Mouse (Mus musculus): Measurements from ENCODE around the gene C1qtnf4. TPM values are rescaled to one million over a fixed set of nuclear protein-coding genes. Genes with fewer than 3 reads are reported as not detected.
A peak's percentile ranks its signal among the peaks of the same experiment; 100 is the strongest.
"Not testable (repeated sequence)": the region's sequence is repeated elsewhere in the genome, so short reads cannot be mapped to it uniquely, and the experiment has no call there.

Gene C1qtnf4
- total RNA-seq, 2 experiments from 2014 or later = 5.4 to 5.6 TPM

DNA sequence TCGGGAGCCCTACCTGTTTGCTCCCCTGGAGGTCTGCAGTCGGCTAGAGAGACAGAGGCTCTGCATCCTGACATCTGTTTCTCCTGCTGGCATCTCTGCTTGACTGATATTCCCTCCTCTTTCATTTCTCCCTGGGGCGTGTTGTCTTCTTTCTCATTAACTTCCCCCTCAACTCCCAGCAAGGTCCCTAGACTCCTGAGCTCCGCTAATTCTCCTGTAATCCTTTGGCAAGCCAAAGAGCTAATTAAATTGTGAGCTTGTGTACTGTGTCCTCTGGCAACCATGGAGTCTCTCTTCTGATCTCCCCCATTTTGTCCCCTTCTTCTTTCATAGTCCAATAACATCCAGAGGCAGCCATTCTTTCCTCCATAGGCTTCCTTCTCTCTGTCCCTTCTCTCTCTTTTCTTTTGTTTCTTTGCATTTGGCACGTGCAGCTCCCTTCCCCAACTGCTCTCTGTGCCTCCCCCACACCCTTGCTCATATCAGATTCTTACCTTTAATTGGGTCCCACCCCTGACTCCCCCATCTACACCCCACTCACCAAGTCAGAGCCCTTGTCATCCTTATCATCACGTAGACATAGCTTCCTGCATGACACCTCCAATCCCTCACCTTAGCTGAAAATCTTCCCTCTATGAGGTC lies 5.4 kb upstream of the C1qtnf4 start:
- no peak for DNase-seq (ENCODE audit: low spot score in 2 of 2)

DNA sequence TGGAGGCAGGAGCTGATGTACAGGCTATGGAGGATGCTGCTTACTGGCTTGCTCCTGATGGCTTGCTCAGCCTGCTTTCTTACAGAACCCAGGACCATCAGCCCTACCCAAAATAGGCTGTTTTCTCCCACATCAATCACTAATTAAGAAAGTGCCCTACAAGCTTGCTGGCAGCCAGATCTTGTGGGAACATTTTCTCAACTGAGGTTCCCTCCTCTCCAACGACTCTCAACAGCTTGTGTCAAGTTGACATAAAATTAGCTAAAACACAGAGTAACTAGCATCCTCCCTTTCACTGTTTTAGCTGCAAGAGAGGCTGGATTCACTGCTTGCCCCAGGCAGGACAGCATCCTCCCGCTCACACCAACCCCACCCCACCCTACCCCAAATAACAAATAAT lies 3.8 kb upstream of the C1qtnf4 start:
- no peak for DNase-seq (ENCODE audit: low spot score in 2 of 2)

DNA sequence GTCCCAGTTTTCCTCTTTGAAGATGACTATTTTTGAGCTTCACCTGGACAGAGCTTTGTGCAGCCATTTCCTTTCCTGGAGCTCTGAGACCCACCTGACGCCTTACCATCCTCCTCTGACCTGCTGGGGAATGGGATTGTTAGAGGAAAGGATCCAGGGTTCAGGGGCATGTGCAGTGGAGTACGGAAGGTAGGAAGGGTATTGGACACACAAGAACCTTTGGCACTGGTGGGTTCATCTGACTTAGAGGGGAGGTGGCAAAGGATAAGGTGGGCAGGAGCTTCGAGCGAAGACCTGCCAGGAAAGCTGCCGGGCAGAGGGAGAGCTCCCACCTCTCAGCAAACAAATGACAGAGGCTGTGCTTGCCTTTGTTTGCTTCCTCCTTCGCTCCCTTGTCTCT lies 776 bp downstream of the C1qtnf4 start:
- DNase-seq (ENCODE audit: low spot score in 2 of 2) = no peak

DNA sequence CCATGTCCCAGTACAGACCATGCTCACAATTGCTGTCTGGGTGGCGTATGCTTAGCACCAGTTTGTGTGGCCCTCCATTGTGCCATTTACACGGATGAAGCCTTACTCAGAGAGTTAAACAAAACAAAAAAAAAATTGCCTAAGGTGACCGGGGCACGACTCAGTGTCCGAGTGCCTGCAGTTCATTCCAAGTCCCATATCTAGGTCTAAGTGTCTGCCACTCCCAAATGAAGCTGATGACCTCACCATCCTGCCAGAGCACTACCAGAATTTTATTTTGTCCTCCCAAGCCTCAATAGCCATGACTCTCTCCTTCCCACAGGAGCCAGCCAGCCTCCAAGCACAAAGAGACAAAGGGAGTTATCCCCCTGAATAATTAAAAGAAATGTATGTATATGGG lies 2.0 kb downstream of the C1qtnf4 start:
- no peak for DNase-seq (ENCODE audit: low spot score in 2 of 2)

DNA sequence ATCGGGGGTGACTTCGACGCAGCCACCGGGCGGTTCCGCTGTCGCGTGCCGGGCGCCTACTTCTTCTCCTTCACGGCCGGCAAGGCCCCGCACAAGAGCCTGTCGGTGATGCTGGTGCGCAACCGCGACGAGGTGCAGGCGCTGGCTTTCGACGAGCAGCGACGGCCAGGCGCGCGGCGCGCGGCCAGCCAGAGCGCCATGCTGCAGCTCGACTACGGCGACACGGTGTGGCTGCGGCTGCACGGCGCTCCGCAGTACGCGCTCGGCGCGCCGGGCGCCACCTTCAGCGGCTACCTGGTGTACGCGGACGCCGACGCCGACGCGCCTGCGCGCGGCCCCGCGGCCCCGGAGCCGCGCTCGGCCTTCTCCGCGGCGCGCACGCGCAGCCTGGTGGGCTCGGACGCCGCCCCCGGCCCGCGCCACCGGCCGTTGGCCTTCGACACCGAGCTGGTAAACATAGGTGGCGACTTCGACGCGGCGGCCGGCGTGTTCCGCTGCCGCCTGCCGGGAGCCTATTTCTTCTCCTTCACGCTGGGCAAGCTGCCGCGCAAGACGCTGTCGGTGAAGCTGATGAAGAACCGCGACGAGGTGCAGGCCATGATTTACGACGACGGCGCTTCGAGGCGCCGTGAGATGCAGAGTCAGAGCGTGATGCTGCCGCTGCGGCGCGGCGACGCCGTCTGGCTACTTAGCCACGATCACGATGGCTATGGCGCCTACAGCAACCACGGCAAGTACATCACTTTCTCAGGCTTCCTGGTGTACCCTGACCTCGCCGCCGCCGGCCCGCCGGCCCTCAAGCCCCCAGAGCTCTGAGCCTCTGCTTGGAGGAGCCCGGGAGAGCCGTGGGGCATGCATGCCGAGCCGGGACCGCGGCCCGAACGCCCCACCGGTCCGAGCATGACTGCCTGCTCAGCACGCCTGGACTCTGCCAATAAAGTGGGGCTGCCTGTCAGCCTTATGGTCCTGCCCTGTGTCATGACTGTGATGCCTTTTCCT lies 4.2 kb downstream of the C1qtnf4 start:
- peak; percentile 15 to 20 for DNase-seq (ENCODE audit: low spot score in 2 of 2)

DNA sequence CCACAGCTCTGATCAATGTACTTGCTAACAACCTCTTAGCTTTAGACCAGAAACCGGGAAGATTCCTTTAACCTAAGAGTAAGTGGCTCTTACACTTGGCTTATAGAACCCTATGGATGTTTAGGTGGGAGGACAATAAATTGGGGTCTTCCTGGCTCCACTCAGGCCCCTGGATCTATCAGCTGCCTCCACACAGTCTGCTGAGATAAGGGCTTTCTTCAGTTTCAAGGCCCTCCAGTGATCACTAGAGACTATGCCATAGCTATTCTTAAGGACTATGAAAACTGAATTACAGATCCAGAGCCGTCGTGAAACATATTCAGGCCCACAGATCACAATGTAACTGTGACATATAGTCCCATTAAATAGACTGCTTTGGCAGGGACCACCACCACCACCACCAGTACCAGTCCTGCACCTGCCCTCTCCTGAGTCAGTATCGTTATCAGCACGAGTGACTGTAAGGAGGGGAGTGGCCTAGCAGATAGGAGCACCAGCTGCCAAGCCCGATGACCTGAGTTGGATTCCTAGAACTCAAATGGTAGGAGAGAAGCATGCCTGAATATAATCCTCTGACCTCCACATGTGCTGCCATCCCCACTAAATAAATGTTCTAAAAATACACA lies 8.1 kb downstream of the C1qtnf4 start:
- no peak for DNase-seq (ENCODE audit: low spot score in 2 of 2)

DNA sequence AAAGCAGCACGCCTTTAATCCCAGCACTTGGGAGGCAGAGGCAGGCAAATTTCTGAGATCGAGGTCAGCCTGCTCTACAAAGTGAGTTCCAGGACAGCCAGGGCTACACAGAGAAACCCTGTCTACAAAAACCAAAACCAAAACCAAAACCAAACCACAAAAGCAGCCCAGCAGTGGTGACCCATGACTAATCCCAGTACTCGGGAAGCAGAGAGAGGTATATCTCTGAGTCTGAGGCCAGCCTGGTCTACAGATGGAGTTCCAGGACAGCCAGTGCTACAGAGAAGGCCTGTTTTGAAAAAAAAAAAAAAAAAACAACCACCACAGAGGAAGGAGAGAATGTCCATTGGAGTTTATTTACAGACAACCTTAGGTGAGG lies 8.6 kb downstream of the C1qtnf4 start:
- DNase-seq (ENCODE audit: low spot score in 2 of 2) = not testable (repeated sequence)

DNA sequence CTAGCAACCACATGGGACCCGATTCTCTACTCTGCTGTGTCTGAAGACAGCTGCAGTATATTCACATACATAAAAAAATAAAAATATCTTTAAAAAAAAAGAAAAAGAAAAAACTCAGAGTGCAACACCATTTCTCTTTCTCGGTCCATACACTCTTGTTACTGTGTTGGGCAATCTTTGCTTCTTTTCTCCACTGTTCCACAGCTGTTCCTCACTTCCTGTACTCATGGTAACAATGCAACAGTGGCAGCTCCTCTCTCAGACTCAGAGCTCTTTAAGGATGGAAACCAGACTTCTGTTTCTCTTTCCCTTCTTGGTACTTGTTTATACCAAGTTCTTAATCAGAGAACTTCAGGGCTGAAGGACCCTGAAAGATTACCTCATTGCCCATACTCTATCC lies 17.7 kb downstream of the C1qtnf4 start:
- DNase-seq (ENCODE audit: low spot score in 2 of 2) = no peak

DNA sequence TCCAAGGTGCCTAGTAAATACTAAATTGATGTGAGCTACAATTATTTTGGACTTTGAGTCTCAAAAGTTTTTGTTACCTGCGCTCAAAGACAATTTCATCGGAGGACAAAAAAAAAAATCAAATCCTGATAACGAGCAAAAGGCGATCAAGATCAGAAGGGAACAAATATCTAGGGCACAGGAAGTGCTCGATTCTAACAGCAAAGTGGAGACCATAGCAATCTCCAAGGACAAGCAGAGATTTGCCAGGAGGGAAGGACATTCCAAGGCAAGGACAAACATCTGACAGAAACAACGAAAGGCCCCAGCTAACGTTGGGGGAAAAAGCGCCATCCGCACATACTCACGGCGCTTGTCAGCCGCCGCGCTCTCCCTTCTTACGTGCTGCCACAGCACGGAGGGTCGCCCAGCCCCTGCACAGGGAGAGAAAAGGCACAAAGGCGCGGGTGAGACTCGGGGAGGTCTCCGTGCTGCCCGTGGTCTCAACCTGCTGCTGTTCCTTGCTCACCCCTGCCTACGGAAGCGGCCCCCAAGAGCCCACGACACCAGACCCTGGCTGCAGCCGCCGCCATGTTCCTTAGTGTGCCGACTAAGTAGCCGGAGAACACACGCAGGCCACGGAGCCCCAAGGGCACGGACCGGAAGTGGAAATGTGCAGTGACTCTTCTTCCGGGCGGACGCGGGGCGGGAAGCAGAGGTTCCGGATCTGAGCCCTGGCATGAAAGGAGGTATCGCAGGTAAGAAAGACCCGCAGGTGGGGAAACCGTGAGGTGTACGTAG lies 18.6 kb downstream of the C1qtnf4 start, which contains the start of the genes Kbtbd4 and Ndufs3:
Gene Kbtbd4 (plus strand): TSS at position 665 of the 780 bp plus-strand sequence.
Gene Ndufs3 (minus strand): TSS at position 752 of the 780 bp plus-strand sequence.
- DNase-seq (ENCODE audit: low spot score in 2 of 2) = peak; percentile 67 to 79

DNA sequence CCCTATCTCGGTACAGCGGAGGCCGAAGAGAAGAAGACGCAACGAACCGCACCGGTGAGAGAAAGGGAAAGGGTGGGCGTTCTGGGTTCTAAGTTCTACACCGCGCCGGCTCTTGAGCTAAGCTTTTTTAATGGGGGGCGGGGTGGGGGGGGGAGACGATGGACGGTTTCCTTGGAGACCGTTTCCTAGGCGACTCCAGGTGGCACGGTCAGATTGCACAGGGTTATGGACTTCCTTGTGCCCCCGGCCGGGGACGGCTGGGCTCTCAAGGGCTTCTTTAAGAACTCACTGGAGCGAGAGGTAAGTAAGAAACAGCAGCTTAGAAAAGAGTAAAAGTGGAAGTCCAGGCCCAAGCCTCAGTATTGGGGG lies 19.2 kb downstream of the C1qtnf4 start:
- no peak for DNase-seq (ENCODE audit: low spot score in 2 of 2)

DNA sequence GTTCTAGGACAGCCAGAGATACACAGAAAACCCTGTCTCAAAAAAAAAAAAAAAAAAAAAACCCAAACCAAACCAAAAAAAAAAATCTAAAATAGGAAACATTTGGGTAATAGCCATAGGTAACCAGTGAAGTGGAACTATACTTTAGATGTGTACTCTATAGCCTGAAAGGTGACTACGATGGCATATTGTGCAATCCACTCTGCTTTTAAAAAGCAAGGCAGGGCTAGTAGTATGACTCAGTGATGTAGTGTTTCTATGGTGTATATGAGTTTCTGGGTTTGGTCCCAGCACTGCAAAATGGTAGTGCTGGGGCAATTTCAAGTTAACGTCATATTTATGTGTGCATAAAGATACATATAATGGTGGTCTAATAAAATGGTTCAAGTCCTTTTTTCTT lies 21.1 kb downstream of the C1qtnf4 start:
- no peak for DNase-seq (ENCODE audit: low spot score in 2 of 2)

DNA sequence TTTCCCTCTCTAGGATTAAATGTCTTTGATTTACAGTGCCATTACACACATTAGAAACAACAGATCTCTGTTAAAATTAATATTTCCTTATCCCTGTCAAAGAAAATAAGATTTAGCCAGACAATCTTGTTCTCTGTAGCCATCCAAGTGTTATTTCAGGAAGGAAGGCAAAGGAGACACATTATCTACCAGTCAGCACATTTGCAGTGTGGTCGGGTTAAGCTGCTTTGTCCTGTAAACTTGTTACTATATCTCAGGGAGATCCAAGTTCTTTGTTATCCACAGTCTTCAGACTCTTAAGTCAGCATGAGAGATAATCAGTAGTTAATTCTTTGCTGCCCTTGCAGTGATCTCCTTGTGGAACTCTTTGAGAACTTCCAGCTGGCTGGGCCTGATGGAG lies 25.2 kb downstream of the C1qtnf4 start:
- DNase-seq (ENCODE audit: low spot score in 2 of 2) = no peak

DNA sequence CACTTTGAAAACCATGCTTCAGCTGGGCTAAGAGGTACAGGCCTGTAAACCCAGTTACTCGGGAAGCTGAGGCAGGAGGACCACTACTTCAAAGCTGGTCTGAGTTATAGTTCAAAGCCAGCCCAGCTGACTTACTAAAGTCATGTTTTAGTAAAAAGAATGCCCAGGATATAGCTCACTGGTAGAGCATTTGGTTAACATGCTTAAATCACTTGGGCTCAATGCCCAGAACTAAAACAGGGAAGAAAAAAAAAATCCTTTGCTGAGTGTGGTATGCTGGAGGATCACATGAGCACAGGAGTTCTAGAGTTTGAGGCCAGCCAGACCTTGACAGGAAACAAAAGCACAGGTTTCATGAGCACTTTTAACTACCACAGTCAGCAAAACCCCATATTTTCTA lies 26.0 kb downstream of the C1qtnf4 start:
- DNase-seq (ENCODE audit: low spot score in 2 of 2) = no peak

DNA sequence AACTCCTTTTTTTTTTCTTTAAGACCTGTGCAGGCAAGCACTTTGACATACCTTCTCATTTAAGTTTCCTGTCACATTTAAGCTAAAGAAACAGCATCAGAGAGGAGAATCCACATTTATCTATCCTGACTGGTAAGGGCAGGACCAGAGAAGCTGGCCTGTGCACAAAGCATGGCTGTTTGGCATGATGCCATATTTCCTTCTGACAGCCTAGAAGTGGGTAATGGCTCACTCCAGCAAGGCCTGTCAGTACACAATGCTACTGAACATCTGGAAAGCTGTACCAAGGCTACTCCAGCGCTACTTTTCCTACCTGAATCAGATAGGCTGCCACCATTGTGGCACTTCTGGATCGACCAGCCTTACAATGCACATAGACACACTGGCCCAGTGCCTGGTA lies 28.0 kb downstream of the C1qtnf4 start:
- DNase-seq (ENCODE audit: low spot score in 2 of 2) = no peak

DNA sequence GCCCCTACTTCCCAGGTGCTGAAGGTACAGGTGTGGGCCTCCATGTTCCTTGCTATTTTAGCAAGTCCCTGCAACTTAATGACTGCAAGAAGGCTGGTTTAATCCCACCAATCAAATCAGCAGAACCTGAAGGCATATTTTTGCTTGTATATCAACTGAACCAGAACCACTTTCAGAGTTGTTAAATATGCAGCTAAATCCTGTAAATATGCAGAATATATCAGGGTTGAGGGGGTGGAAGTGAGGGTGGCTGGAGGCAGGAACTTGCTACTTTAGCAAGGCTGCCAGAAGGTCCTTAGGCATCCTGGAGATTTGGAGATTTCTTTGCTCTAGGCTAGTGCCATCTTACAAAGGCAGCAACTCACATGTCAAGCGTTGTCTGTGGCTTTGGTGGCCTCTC lies 29.9 kb downstream of the C1qtnf4 start:
- DNase-seq (ENCODE audit: low spot score in 2 of 2) = no peak

DNA sequence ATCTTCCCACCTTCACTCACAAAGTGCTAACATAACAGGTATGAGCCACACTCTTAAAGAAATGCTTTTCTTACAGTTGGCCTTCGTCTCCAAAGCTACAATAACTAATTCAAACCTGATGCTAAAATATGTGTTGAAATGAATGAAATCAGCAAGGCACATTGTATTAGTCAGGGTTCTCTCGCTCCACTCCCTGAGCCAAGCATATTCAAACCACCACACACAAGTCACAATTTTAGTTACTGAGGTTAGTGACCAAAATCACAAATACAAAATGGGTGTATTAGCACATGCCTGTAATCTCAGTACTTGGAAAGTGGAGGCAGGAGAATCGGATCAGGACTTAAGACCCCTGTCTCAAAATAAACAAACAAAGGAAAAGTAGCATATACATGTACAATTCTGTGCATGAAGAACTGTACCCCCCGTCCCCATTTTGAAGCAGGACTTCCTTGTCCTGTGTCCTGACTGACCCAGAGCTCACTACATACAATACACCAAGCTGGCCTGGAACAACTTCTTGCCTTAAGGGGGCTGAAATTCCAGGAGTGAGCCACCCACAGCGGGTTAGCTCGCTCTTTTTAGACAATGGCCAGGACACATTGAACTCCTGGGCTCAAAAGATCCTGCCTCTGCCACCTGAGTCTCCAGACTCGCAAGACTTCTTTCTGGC lies 31.0 kb downstream of the C1qtnf4 start:
- DNase-seq (ENCODE audit: low spot score in 2 of 2) = no peak

DNA sequence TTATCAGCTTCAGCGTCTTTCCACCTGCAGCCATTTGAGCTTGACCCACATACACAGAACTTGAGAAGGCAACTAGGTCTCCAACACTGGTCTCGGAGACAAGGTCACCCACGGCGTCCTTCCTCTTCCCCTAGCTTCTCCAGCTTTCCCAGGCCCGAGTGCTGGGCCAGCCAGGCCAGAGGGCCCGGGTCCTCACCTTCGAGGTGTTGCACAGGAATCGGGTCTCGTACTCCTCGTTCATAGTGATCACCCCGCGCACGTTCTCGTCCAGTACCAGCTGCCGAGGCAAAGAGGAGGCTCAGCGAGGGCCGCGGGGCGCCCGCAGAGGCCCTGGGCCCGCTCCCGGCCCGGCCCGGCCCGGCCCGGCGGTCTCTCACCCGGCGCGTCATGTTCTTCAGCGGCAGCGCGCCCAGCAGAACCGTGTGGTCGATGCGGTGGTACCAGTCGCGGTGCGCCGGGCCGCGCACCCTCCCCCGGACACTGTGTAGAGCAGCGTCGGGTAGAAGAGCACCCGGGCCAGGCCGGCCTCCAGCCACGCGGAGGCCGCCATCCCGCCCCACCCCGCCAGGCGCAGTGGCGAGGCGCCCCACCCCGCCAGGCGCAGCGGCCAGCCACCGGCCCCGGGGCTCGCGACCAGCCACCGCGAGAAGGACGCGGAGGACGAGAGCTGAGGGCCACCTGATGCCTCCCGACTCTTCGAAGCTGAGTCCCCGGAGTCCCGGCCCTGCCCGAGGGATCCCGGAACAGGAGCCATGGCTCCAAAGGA lies 31.8 kb downstream of the C1qtnf4 start:
- DNase-seq (ENCODE audit: low spot score in 2 of 2) = peak; percentile 50

DNA sequence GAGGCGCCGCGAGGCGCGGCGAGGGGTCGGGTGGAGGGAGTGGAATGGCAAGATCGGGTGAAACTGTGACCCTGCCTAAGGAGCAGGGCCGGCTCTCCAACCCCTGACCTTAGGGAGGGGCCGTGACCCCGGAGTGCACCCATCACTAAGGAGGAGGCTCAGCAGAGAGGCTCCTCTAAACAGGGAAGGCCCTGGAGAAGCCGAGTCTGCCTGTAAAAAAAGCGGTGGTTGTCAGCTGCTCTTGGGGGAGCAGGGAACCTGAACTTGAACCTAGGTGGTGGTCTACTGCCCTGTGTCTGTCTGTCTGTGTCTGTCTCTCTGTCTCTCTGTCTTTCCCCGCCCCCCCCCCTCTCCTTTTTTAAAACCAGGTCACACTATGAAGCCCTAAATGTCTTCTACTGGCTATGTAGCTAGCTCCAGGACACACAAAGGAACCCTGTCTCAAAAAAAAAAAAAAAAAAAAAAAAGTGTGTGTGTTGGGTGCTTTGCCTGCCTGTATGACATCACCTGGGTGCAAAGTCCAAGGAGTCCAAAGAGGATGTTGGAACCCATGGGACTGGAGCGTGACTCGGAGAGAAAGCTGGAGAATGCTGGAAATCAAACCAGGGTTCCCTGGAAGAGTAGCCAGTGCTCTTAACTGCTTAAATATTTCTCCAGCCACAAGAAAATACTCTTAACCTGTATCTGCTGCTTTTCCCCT lies 32.5 kb downstream of the C1qtnf4 start:
- DNase-seq (ENCODE audit: low spot score in 2 of 2) = peak in 1 of 2 experiments; percentile 12

DNA sequence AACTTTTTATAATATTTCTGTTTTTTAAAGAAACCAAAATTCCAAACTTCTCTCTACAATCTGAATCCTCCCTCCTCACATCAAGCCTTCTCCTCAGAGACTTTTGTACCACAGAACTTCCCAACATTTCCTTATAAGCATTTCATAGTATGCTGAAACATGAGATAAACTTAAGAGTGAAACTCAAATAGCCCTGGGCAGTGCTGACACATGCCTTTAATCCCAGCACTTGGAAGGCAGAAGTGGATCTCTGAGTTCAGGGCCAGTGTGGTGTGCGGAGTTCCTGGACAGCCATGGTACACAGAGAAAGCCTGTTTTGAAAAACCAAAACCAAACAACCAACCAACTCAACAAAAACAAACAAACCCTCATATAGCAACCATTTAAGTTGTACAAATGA lies 35.5 kb downstream of the C1qtnf4 start:
- no peak for DNase-seq (ENCODE audit: low spot score in 2 of 2)
